Mouse (Mus musculus) MEL (cell line): ENCODE measurements around the gene Yipf3. TPM values are rescaled to one million over a fixed set of nuclear protein-coding genes. Genes with fewer than 3 reads are reported as not detected.

Experiments used
- DNase-seq: peaks from one replicate; pipeline ENCODE4 v3.0.0; 2011; ENCODE audit warnings: low read depth, low spot score
- H3K27ac ChIP-seq: 2 replicates; pipeline ENCODE4 v1.5.1; 2012; ENCODE audit warnings: low read depth, mild to moderate bottlenecking, control low read depth, low read length, moderate library complexity; ENCODE audit not compliant: control insufficient read depth
- H3K27me3 ChIP-seq, 2 experiments: fragments of 150-350 bp in 1 of 2; sonication (generic) in 1 of 2; 2 replicates each; pipeline ENCODE4 v1.6.1; 2012; ENCODE audit warnings: low read length in 2 of 2, mild to moderate bottlenecking in 2 of 2, improper control_type of control experiment in 1 of 2, moderate library complexity in 1 of 2; ENCODE audit not compliant: insufficient read depth in 2 of 2, control insufficient read depth in 1 of 2
- H3K36me3 ChIP-seq, 2 experiments: 2 replicates each; pipeline ENCODE4 v1.6.1; 2012 to 2014; ENCODE audit warnings: low read length in 2 of 2, improper control_type of control experiment in 1 of 2, inconsistent platforms in 1 of 2, mild to moderate bottlenecking in 1 of 2; ENCODE audit not compliant: insufficient read depth in 2 of 2, control insufficient read depth in 1 of 2
- H3K4me1 ChIP-seq, 2 experiments: fragments of 150-350 bp in 1 of 2; sonication (generic) in 1 of 2; 2 replicates each; pipeline ENCODE4 v1.6.1; 2012; ENCODE audit warnings: low read length in 2 of 2, improper control_type of control experiment in 1 of 2, mild to moderate bottlenecking in 1 of 2; ENCODE audit not compliant: insufficient read depth in 2 of 2, control insufficient read depth in 1 of 2
- H3K4me3 ChIP-seq, 2 experiments: fragments of 150-350 bp in 1 of 2; sonication (generic) in 1 of 2; 2 replicates each; pipeline ENCODE4 v1.5.1; 2012; ENCODE audit warnings: low read depth in 2 of 2, low read length in 2 of 2, mild to moderate bottlenecking in 2 of 2, moderate library complexity in 2 of 2, control low read depth in 1 of 2, improper control_type of control experiment in 1 of 2; ENCODE audit not compliant: control insufficient read depth in 1 of 2, insufficient read depth in 1 of 2
- H3K79me2 ChIP-seq: 2 replicates; pipeline ENCODE4 v1.6.1; 2012; ENCODE audit warnings: mild to moderate bottlenecking, low read length, moderate library complexity; ENCODE audit not compliant: control insufficient read depth, poor library complexity, insufficient read depth
- H3K9ac ChIP-seq: 2 replicates; pipeline ENCODE4 v1.6.1; 2012; ENCODE audit warnings: low read depth, mild to moderate bottlenecking, control low read depth, low read length, moderate library complexity; ENCODE audit not compliant: control insufficient read depth, poor library complexity, severe bottlenecking
- H3K9me3 ChIP-seq: fragments of 150-350 bp; sonication (generic); replicated peaks from 2 replicates; pipeline ENCODE4 v1.6.1; 2012; ENCODE audit warnings: mild to moderate bottlenecking, low read length, improper control_type of control experiment, moderate library complexity; ENCODE audit not compliant: insufficient read depth
- JUND ChIP-seq: IDR thresholded peaks from 2 replicates; pipeline ENCODE4 v1.6.1; 2011; ENCODE audit warnings: low read depth, mild to moderate bottlenecking, improper control_type of control experiment, low read length
- MAZ ChIP-seq: IDR thresholded peaks from 2 replicates; pipeline ENCODE4 v1.6.1; 2012; ENCODE audit warnings: low read depth, mild to moderate bottlenecking, inconsistent platforms, low read length, improper control_type of control experiment
- MYB ChIP-seq: IDR thresholded peaks from 2 replicates; pipeline ENCODE4 v1.6.1; 2011; ENCODE audit warnings: mild to moderate bottlenecking, low read depth, low read length, improper control_type of control experiment
- POLR2AphosphoS2 ChIP-seq: IDR thresholded peaks from 2 replicates; pipeline ENCODE4 v1.6.1; 2011; ENCODE audit warnings: low read length, improper control_type of control experiment
- POLR2AphosphoS5 ChIP-seq: IDR thresholded peaks from 2 replicates; pipeline ENCODE4 v1.6.1; 2012; ENCODE audit warnings: low read depth, borderline replicate concordance, mild to moderate bottlenecking, inconsistent platforms, low read length, moderate library complexity, mixed read lengths
- RCOR1 ChIP-seq: IDR thresholded peaks from 2 replicates; pipeline ENCODE4 v1.6.1; 2012; ENCODE audit warnings: low read depth, mild to moderate bottlenecking, inconsistent platforms, low read length, improper control_type of control experiment
- SIN3A ChIP-seq: IDR thresholded peaks from 2 replicates; pipeline ENCODE4 v1.6.1; 2012; ENCODE audit warnings: low read length, improper control_type of control experiment, inconsistent platforms
- SMC3 ChIP-seq: IDR thresholded peaks from 2 replicates; pipeline ENCODE4 v1.6.1; 2011; ENCODE audit warnings: low read depth, low read length, improper control_type of control experiment
- USF1 ChIP-seq: IDR thresholded peaks from 2 replicates; pipeline ENCODE4 v1.6.1; 2014; ENCODE audit warnings: low read depth, mild to moderate bottlenecking, inconsistent platforms, low read length, improper control_type of control experiment, moderate library complexity
- USF2 ChIP-seq, 2 experiments: IDR thresholded peaks; 2 replicates each; pipeline ENCODE4 v1.6.1; 2011 to 2012; ENCODE audit warnings: improper control_type of control experiment in 2 of 2, low read length in 2 of 2, borderline replicate concordance in 1 of 2, inconsistent platforms in 1 of 2, low read depth in 1 of 2, mild to moderate bottlenecking in 1 of 2; ENCODE audit not compliant: insufficient read depth in 1 of 2
- ZKSCAN1 ChIP-seq: IDR thresholded peaks from 2 replicates; pipeline ENCODE4 v1.6.1; 2012; ENCODE audit warnings: low read depth, mild to moderate bottlenecking, inconsistent platforms, low read length, improper control_type of control experiment, moderate library complexity
- ZNF384 ChIP-seq: IDR thresholded peaks from 2 replicates; pipeline ENCODE4 v1.6.1; 2012; ENCODE audit warnings: low read depth, mild to moderate bottlenecking, inconsistent platforms, low read length, improper control_type of control experiment
- polyA plus RNA-seq, 2 experiments: library from polyadenylated mRNA; stranded (reverse) in 1 of 2; unstranded in 1 of 2; fragments of >175 nt in 1 of 2; fragments of >200 nt in 1 of 2; gene quantifications; 2 replicates each; pipeline versions ENCODE4 v1.2.1 to v1.2.4; 2012; ENCODE audit warnings: low replicate concordance in 2 of 2, low read depth in 1 of 2; ENCODE audit not compliant: insufficient read length in 2 of 2, insufficient read depth in 1 of 2, missing spikeins in 1 of 2
- total RNA-seq: library from RNA; depleted of rRNA; stranded (reverse); fragments of 300-350 nt; gene quantifications from 2 replicates; pipeline ENCODE4 v1.2.3, GENCODE M21; 2012; rRNA removed

Yipf3 gene
- total and polyA plus RNA-seq, 3 experiments, result 18.9 to 86.5 TPM; not detected in 1

DNA sequence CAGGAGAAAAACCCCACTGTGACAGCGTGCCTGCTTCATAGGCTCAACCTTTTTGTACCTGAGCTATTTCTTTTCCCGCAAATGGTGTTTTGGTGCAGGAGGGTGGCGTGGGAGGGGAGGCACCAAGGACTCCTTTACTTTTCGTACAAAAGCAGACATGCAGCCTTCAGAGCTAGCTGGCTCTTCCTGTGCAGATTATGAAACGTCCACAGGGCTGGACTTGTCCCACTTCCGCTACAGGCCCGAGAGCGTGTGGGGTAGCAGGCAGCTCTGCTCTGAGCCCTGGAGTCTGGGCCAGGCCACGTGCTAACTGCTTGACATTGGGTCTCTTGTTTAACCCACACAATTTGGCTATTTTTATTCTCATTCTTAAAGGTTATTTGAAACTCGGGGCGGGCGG, 54.0 kb downstream of the Yipf3 start:
- H3K9ac ChIP-seq, result no peak overlapping the region
- no peak for DNase-seq
- H3K27me3 ChIP-seq, result no peaks in the 10 kb centered on the region
- H3K79me2 ChIP-seq, result no peaks in the 10 kb centered on the region
- H3K27ac ChIP-seq, result no peak overlapping the region
- no peak for TF ChIP-seq JUND
- no peak for TF ChIP-seq RCOR1
- TF ChIP-seq POLR2AphosphoS5, result no peak
- no peak for TF ChIP-seq SIN3A
- no peak for TF ChIP-seq USF1
- no peak for TF ChIP-seq MYB
- TF ChIP-seq SMC3, result no peak
- TF ChIP-seq MAZ, result no peak
- TF ChIP-seq USF2 (IDR thresholded peaks at IDR 0.05; ENCODE audit: borderline replicate concordance in 1 of 2, insufficient read depth in 1 of 2, low read depth in 1 of 2, low read length in 2 of 2), result no peak
- TF ChIP-seq ZKSCAN1, result no peak
- no peak for TF ChIP-seq POLR2AphosphoS2
- TF ChIP-seq ZNF384, result no peak
- no peaks in the 10 kb centered on the region for H3K36me3 ChIP-seq
- no peak overlapping the region for H3K4me3 ChIP-seq
- H3K9me3 ChIP-seq, result no peaks in the 10 kb centered on the region
- H3K4me1 ChIP-seq, result no peaks in the 10 kb centered on the region

Other genes starting within 250 kb of the Yipf3 start
- 16.1 and 39.4 TPM in 2 replicates for gene Vegfa, start 215.7 kb upstream of the Yipf3 start, total RNA-seq
- gene Vegfa, start 215.7 kb upstream of the Yipf3 start, polyA plus RNA-seq, result 10 to 100 TPM in 1 of 2 experiments, not detected in 1; 38.6 TPM
- gene Mrps18a, start 137.1 kb upstream of the Yipf3 start, total RNA-seq, result 177 and 181 TPM in 2 replicates
- gene Mrps18a, start 137.1 kb upstream of the Yipf3 start, polyA plus RNA-seq, result 100 to 1,000 TPM in 1 of 2 experiments, not detected in 1; 159 TPM
- gene Rsph9, start 103.9 kb upstream of the Yipf3 start, total RNA-seq, result not detected in 2 replicates
- under 1 TPM in 1 of 2 experiments, not detected in 1; 0.29 TPM for gene Rsph9, start 103.9 kb upstream of the Yipf3 start, polyA plus RNA-seq
- 14.1 and 14.8 TPM in 2 replicates for gene Mad2l1bp, start 94.5 kb upstream of the Yipf3 start, total RNA-seq
- 10 to 100 TPM in 1 of 2 experiments, not detected in 1; 23.1 TPM for gene Mad2l1bp, start 94.5 kb upstream of the Yipf3 start, polyA plus RNA-seq
- 18.1 and 27.5 TPM in 2 replicates for gene Gtpbp2, start 87.0 kb upstream of the Yipf3 start, total RNA-seq
- gene Gtpbp2, start 87.0 kb upstream of the Yipf3 start, polyA plus RNA-seq, result 10 to 100 TPM in 1 of 2 experiments, not detected in 1; 46.7 TPM
- 28.4 and 30.8 TPM in 2 replicates for gene Polh, start 45.4 kb upstream of the Yipf3 start, total RNA-seq
- gene Polh, start 45.4 kb upstream of the Yipf3 start, polyA plus RNA-seq, result 10 to 100 TPM in 1 of 2 experiments, not detected in 1; 22.2 TPM
- gene Xpo5, start 45.3 kb upstream of the Yipf3 start, total RNA-seq, result 79.0 and 82.7 TPM in 2 replicates
- gene Xpo5, start 45.3 kb upstream of the Yipf3 start, polyA plus RNA-seq, result 10 to 100 TPM; 47.5 to 93.4 TPM
- 188 and 197 TPM in 2 replicates for gene Polr1c, start within 50 bp of the Yipf3 start, total RNA-seq
- gene Polr1c, start within 50 bp of the Yipf3 start, polyA plus RNA-seq, result 100 to 1,000 TPM in 1 of 2 experiments, not detected in 1; 195 TPM
- gene Lrrc73, start 5.5 kb downstream of the Yipf3 start, total RNA-seq, result 0.72 and 1.2 TPM in 2 replicates
- gene Lrrc73, start 5.5 kb downstream of the Yipf3 start, polyA plus RNA-seq, result 1 to 10 TPM in 1 of 2 experiments, not detected in 1; 3.5 TPM
- gene Tjap1, start 34.9 kb downstream of the Yipf3 start, total RNA-seq, result 11.0 and 12.9 TPM in 2 replicates
- gene Tjap1, start 34.9 kb downstream of the Yipf3 start, polyA plus RNA-seq, result 10 to 100 TPM in 1 of 2 experiments, not detected in 1; 41.2 TPM
- gene Dlk2, start 49.3 kb downstream of the Yipf3 start, total RNA-seq, result not detected in 2 replicates
- under 1 TPM in 1 of 2 experiments, not detected in 1; 0.07 TPM for gene Dlk2, start 49.3 kb downstream of the Yipf3 start, polyA plus RNA-seq
- 2.8 and 4.0 TPM in 2 replicates for gene Abcc10, start 80.3 kb downstream of the Yipf3 start, total RNA-seq
- gene Abcc10, start 80.3 kb downstream of the Yipf3 start, polyA plus RNA-seq, result 1 to 10 TPM in 1 of 2 experiments, not detected in 1; 6.2 TPM
- 7.9 and 8.1 TPM in 2 replicates for gene Zfp318, start 135.7 kb downstream of the Yipf3 start, total RNA-seq
- gene Zfp318, start 135.7 kb downstream of the Yipf3 start, polyA plus RNA-seq, result 10 to 100 TPM; 21.3 to 36.8 TPM
- not detected in 2 replicates for gene Crip3, start 180.8 kb downstream of the Yipf3 start, total RNA-seq
- not detected for gene Crip3, start 180.8 kb downstream of the Yipf3 start, polyA plus RNA-seq
- gene Slc22a7, start 190.4 kb downstream of the Yipf3 start, total RNA-seq, result not detected in 2 replicates
- not detected for gene Slc22a7, start 190.4 kb downstream of the Yipf3 start, polyA plus RNA-seq
- gene Ttbk1, start 239.6 kb downstream of the Yipf3 start, total RNA-seq, result not detected in 2 replicates
- gene Ttbk1, start 239.6 kb downstream of the Yipf3 start, polyA plus RNA-seq, result under 1 TPM in 1 of 2 experiments, not detected in 1; 0.08 TPM
- gene Dnph1, start 248.6 kb downstream of the Yipf3 start, total RNA-seq, result 37.2 and 40.8 TPM in 2 replicates
- gene Dnph1, start 248.6 kb downstream of the Yipf3 start, polyA plus RNA-seq, result 10 to 100 TPM in 1 of 2 experiments, not detected in 1; 86.5 TPM